Mouse (Mus musculus): ENCODE data around the gene Slc9a3r1. TPM values are rescaled to one million over a fixed set of nuclear protein-coding genes. Genes with fewer than 3 reads are reported as not detected.

Slc9a3r1 gene
- polyA plus RNA-seq, 1 experiment = 51.5 TPM

- Histone ChIP-seq H3K27ac (ENCODE audit: insufficient read depth, low read length) (no peak overlapping the region), H3K36me3 (ENCODE audit: control insufficient read depth, insufficient read depth, low read length) (peaks cover 10% of the 10 kb centered on the region), H3K27me3 (ENCODE audit: control insufficient read depth, insufficient read depth, low read length) (no peaks in the 10 kb centered on the region), H3K4me1 (ENCODE audit: control insufficient read depth, insufficient read depth, insufficient read length) (peaks cover 6% of the 10 kb centered on the region; the same call in 1 of the 2 replicates), H3K4me3 (ENCODE audit: extremely low read depth, insufficient read depth, insufficient read length) (no peak overlapping the region)
- DNase-seq (ENCODE audit: low read depth in 1 of 2, low spot score in 2 of 2) = no peak
- TF ChIP-seq POLR2A (IDR thresholded peaks at IDR 0.05; ENCODE audit: low read depth, low read length) (no peak), CTCF (IDR thresholded peaks at IDR 0.05; ENCODE audit: extremely low read depth, insufficient read depth, insufficient read length, insufficient replicate concordance) (no peak)
- 74% methylated on average over 5 of the region's 5 CpGs for WGBS
Measured at GRCm38 (mm10) chr11:115195933-115196332, 32.8 kb downstream of the Slc9a3r1 start.

GRCm38 (mm10) chr11:115197558-115197957 lies 34.4 kb downstream of the Slc9a3r1 start:
- Histone ChIP-seq H3K36me3 (ENCODE audit: control insufficient read depth, insufficient read depth, low read length) (peaks cover 14% of the 10 kb centered on the region), H3K4me3 (ENCODE audit: extremely low read depth, insufficient read depth, insufficient read length) (no peak overlapping the region), H3K27me3 (ENCODE audit: control insufficient read depth, insufficient read depth, low read length) (no peaks in the 10 kb centered on the region), H3K27ac (ENCODE audit: insufficient read depth, low read length) (no peak overlapping the region), H3K4me1 (ENCODE audit: control insufficient read depth, insufficient read depth, insufficient read length) (no peaks in the 10 kb centered on the region)
- no peak for DNase-seq (ENCODE audit: low read depth in 1 of 2, low spot score in 2 of 2)
- TF ChIP-seq CTCF (IDR thresholded peaks at IDR 0.05; ENCODE audit: extremely low read depth, insufficient read depth, insufficient read length, insufficient replicate concordance) (no peak), POLR2A (IDR thresholded peaks at IDR 0.05; ENCODE audit: low read depth, low read length) (no peak)
- 93% methylated on average over 8 of the region's 8 CpGs for WGBS

GRCm38 (mm10) chr11:115198932-115199384 lies 35.8 kb downstream of the Slc9a3r1 start:
- Histone ChIP-seq H3K27ac (ENCODE audit: insufficient read depth, low read length) (peak overlapping the region; percentile 79), H3K27me3 (ENCODE audit: control insufficient read depth, insufficient read depth, low read length) (no peaks in the 10 kb centered on the region)
- TF ChIP-seq CTCF (IDR thresholded peaks at IDR 0.05; ENCODE audit: extremely low read depth, insufficient read depth, insufficient read length, insufficient replicate concordance) = no peak
- no peak for TF ChIP-seq POLR2A (IDR thresholded peaks at IDR 0.05; ENCODE audit: low read depth, low read length)

GRCm38 (mm10) chr11:115200520-115200919 lies 37.4 kb downstream of the Slc9a3r1 start:
- TF ChIP-seq POLR2A (IDR thresholded peaks at IDR 0.05; ENCODE audit: low read depth, low read length) (no peak), CTCF (IDR thresholded peaks at IDR 0.05; ENCODE audit: extremely low read depth, insufficient read depth, insufficient read length, insufficient replicate concordance) (no peak)
- no peaks in the 10 kb centered on the region for H3K4me1 ChIP-seq (ENCODE audit: control insufficient read depth, insufficient read depth, insufficient read length)
- no peak overlapping the region for H3K4me3 ChIP-seq (ENCODE audit: extremely low read depth, insufficient read depth, insufficient read length)
- peaks cover 24% of the 10 kb centered on the region for H3K36me3 ChIP-seq (ENCODE audit: control insufficient read depth, insufficient read depth, low read length)
- no peak for DNase-seq (ENCODE audit: low read depth in 1 of 2, low spot score in 2 of 2)
- H3K27ac ChIP-seq (ENCODE audit: insufficient read depth, low read length) = no peak overlapping the region
- no peaks in the 10 kb centered on the region for H3K27me3 ChIP-seq (ENCODE audit: control insufficient read depth, insufficient read depth, low read length)
- 79% methylated on average over 4 of the region's 4 CpGs for WGBS

More at GRCm38 (mm10) chr11:115198932-115199384, 35.8 kb downstream of the Slc9a3r1 start:
- no peaks in the 10 kb centered on the region for H3K4me1 ChIP-seq (ENCODE audit: control insufficient read depth, insufficient read depth, insufficient read length)
- peak overlapping the region; percentile 39; the same call in 1 of the 2 replicates for H3K4me3 ChIP-seq (ENCODE audit: extremely low read depth, insufficient read depth, insufficient read length)
- 76% methylated on average over 12 of the region's 12 CpGs for WGBS
- peaks cover 16% of the 10 kb centered on the region for H3K36me3 ChIP-seq (ENCODE audit: control insufficient read depth, insufficient read depth, low read length)
- DNase-seq (ENCODE audit: low read depth in 1 of 2, low spot score in 2 of 2) = no peak

- Histone ChIP-seq H3K4me1 (ENCODE audit: control insufficient read depth, insufficient read depth, insufficient read length) (no peaks in the 10 kb centered on the region), H3K4me3 (ENCODE audit: extremely low read depth, insufficient read depth, insufficient read length) (no peak overlapping the region), H3K27ac (ENCODE audit: insufficient read depth, low read length) (no peak overlapping the region), H3K27me3 (ENCODE audit: control insufficient read depth, insufficient read depth, low read length) (no peaks in the 10 kb centered on the region), H3K36me3 (ENCODE audit: control insufficient read depth, insufficient read depth, low read length) (peaks cover 40% of the 10 kb centered on the region)
- 24% methylated on average over 12 of the region's 12 CpGs for WGBS
- no peak for TF ChIP-seq POLR2A (IDR thresholded peaks at IDR 0.05; ENCODE audit: low read depth, low read length)
- TF ChIP-seq CTCF (IDR thresholded peaks at IDR 0.05; ENCODE audit: extremely low read depth, insufficient read depth, insufficient read length, insufficient replicate concordance) = peak; percentile 98
- peak in 1 of 2 experiments; percentile 71 for DNase-seq (ENCODE audit: low read depth in 1 of 2, low spot score in 2 of 2)
Measured at GRCm38 (mm10) chr11:115202316-115202715, 39.2 kb downstream of the Slc9a3r1 start.

- Histone ChIP-seq H3K36me3 (ENCODE audit: control insufficient read depth, insufficient read depth, low read length) (peaks cover 41% of the 10 kb centered on the region), H3K4me1 (ENCODE audit: control insufficient read depth, insufficient read depth, insufficient read length) (no peaks in the 10 kb centered on the region), H3K27me3 (ENCODE audit: control insufficient read depth, insufficient read depth, low read length) (no peaks in the 10 kb centered on the region), H3K27ac (ENCODE audit: insufficient read depth, low read length) (no peak overlapping the region), H3K4me3 (ENCODE audit: extremely low read depth, insufficient read depth, insufficient read length) (no peak overlapping the region)
- DNase-seq (ENCODE audit: low read depth in 1 of 2, low spot score in 2 of 2) = no peak
- WGBS = 94% methylated on average over 9 of the region's 9 CpGs
- TF ChIP-seq POLR2A (IDR thresholded peaks at IDR 0.05; ENCODE audit: low read depth, low read length) (no peak), CTCF (IDR thresholded peaks at IDR 0.05; ENCODE audit: extremely low read depth, insufficient read depth, insufficient read length, insufficient replicate concordance) (no peak)
Measured at GRCm38 (mm10) chr11:115202756-115203155, 39.6 kb downstream of the Slc9a3r1 start.

GRCm38 (mm10) chr11:115208126-115208525 lies 45.0 kb downstream of the Slc9a3r1 start:
- Histone ChIP-seq H3K27me3 (ENCODE audit: control insufficient read depth, insufficient read depth, low read length) (no peaks in the 10 kb centered on the region), H3K4me3 (ENCODE audit: extremely low read depth, insufficient read depth, insufficient read length) (no peak overlapping the region), H3K27ac (ENCODE audit: insufficient read depth, low read length) (no peak overlapping the region), H3K4me1 (ENCODE audit: control insufficient read depth, insufficient read depth, insufficient read length) (no peaks in the 10 kb centered on the region), H3K36me3 (ENCODE audit: control insufficient read depth, insufficient read depth, low read length) (peaks cover 38% of the 10 kb centered on the region)
- no peak for DNase-seq (ENCODE audit: low read depth in 1 of 2, low spot score in 2 of 2)
- WGBS = 96% methylated on average over 12 of the region's 12 CpGs
- TF ChIP-seq CTCF (IDR thresholded peaks at IDR 0.05; ENCODE audit: extremely low read depth, insufficient read depth, insufficient read length, insufficient replicate concordance) (no peak), POLR2A (IDR thresholded peaks at IDR 0.05; ENCODE audit: low read depth, low read length) (no peak)

Measured in spleen, adult 2 months (tissue).